Mouse (Mus musculus) c-Kit-positive CD71-negative TER-119-negative erythroid progenitor cells, embryonic 14.5 days (primary cell): ENCODE measurements around the gene Piwil4.

Source experiments
- DNase-seq: peaks from one replicate; pipeline ENCODE4 v3.0.0-alpha.2; 2013; ENCODE audit warnings: low read depth

Piwil4 gene

GRCm38 (mm10) chr9:14740151-14740924, at the start of gene Piwil4:
TSS of gene Piwil4 (minus strand) at chr9:14740733.
- no peak for DNase-seq

GRCm38 (mm10) chr9:14787356-14787755, 46.8 kb upstream of the Piwil4 start:
- DNase-seq, result no peak

- DNase-seq, result peak; percentile 96
Measured at GRCm38 (mm10) chr9:14784039-14785002, 43.8 kb upstream of the Piwil4 start, which contains the start of the genes Mre11a and Ankrd49. TSS of gene Mre11a (plus strand) at chr9:14784654. TSS of gene Ankrd49 (minus strand) at chr9:14784856.

- DNase-seq, result no peak
Measured at GRCm38 (mm10) chr9:14778341-14778740, 37.8 kb upstream of the Piwil4 start.

- no peak for DNase-seq
Measured at GRCm38 (mm10) chr9:14773813-14774212, 33.3 kb upstream of the Piwil4 start.

- no peak for DNase-seq
Measured at GRCm38 (mm10) chr9:14772074-14772473, 31.5 kb upstream of the Piwil4 start.

- DNase-seq, result no peak
Measured at GRCm38 (mm10) chr9:14770803-14771471, 30.4 kb upstream of the Piwil4 start, which contains the start of gene 1700012B09Rik. TSS of gene 1700012B09Rik (minus strand) at chr9:14771030.

GRCm38 (mm10) chr9:14769811-14770210, 29.3 kb upstream of the Piwil4 start:
- DNase-seq, result no peak

- DNase-seq, result no peak
Measured at GRCm38 (mm10) chr9:14764765-14765164, 24.2 kb upstream of the Piwil4 start.

- no peak for DNase-seq
Measured at GRCm38 (mm10) chr9:14759261-14759660, 18.7 kb upstream of the Piwil4 start.

GRCm38 (mm10) chr9:14758590-14758989, 18.1 kb upstream of the Piwil4 start:
- DNase-seq, result no peak

GRCm38 (mm10) chr9:14754469-14754868, 13.9 kb upstream of the Piwil4 start:
- DNase-seq, result no peak

- no peak for DNase-seq
Measured at GRCm38 (mm10) chr9:14753947-14754346, 13.4 kb upstream of the Piwil4 start.

GRCm38 (mm10) chr9:14752001-14752522, 11.5 kb upstream of the Piwil4 start, which contains the start of gene Fut4:
TSS of gene Fut4 (minus strand) at chr9:14752393.
- DNase-seq, result no peak

- no peak for DNase-seq
Measured at GRCm38 (mm10) chr9:14751503-14752000, 11.0 kb upstream of the Piwil4 start.

GRCm38 (mm10) chr9:14750901-14751502, 10.5 kb upstream of the Piwil4 start:
- DNase-seq, result no peak

GRCm38 (mm10) chr9:14739498-14740150, 909 bp downstream of the Piwil4 start:
- no peak for DNase-seq

- DNase-seq, result no peak
Measured at GRCm38 (mm10) chr9:14730941-14731541, 9.5 kb downstream of the Piwil4 start.

- DNase-seq, result no peak
Measured at GRCm38 (mm10) chr9:14728365-14728764, 12.2 kb downstream of the Piwil4 start.

GRCm38 (mm10) chr9:14726629-14727028, 13.9 kb downstream of the Piwil4 start:
- DNase-seq, result no peak
